ENCODE assay signal across 26 mouse cellular contexts in the genomic region with DNA sequence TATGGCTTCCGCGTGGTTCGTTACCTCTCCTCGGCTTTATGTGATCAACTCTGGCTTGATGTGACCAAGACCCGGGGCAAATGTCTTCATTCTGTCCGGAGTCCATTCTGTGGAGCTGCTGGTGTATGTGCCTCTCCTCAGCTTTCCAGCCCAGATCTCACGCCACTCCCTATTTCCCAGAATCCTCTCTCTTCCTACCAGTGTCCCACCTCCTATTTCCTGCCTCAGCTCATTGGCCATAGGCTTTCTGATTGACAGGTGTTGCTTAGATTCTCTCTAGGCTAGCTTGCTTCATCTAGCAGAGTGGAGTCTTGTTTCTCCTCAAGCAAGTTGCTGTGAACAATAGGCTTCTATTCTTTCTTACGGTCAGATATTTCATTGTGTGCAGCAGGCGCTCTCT. TPM values are rescaled to one million over a fixed set of nuclear protein-coding genes. Genes with fewer than 3 reads are reported as not detected.
DNase-seq lines count a peak whose midpoint lies in the region; TF ChIP-seq lines count a peak whose summit lies in the region.
"Had no signal": no experiment of that assay in that cellular context is flagged by ENCODE, and none has a peak within 500 bp of the region (broad histone marks: within the 10 kb centered on the region; RNA-seq: fewer than 3 reads in every experiment).

No protein-coding gene starts in this region.

- H3K4me3 ChIP-seq in lung, adult 2 months (replicated peaks; ENCODE audit: extremely low read depth, low read depth, low read length), result peak overlapping the region; percentile 55
- H3K4me3 ChIP-seq: embryonic facial prominence, embryonic 15.5 days; forebrain, embryonic 15.5 days; heart, embryonic 12.5 days; layer of hippocampus, adult 2 months; liver, embryonic 13.5 days; lung, embryonic 15.5 days; megakaryocyte, embryonic 14.5 days; midbrain, embryonic 13.5 days had no signal

- DNase-seq in lung, adult 2 months, result no peak
- DNase-seq in lung, adult 18-20 months, result no peak
- DNase-seq in ES-CJ7 (ENCODE audit: low read depth, low spot score), result peak; percentile 48
- peak; percentile 77 for DNase-seq in ZHBTc4 (ENCODE audit: low read depth, low spot score)
- peak; percentile 32 for DNase-seq in retina, embryonic 14.5 days (ENCODE audit: low spot score)
- DNase-seq in adrenal gland, adult 2 months, result no peak
- no peak for DNase-seq in left cerebral cortex, postnatal 4 days
- DNase-seq: adrenal gland, postnatal 36 days; cerebellum, adult 11 months; cerebellum, adult 9-11 months; gastrocnemius, postnatal 14 days; heart, adult 11 months; kidney, adult 9 months; kidney, postnatal 14 days; liver, embryonic 13.5 days; thymus, postnatal 25 days had no signal

- H3K4me1 ChIP-seq in lung, adult 2 months (ENCODE audit: control insufficient read depth, insufficient read depth, low read length), result no peaks in the 10 kb centered on the region
- H3K4me1 ChIP-seq: embryonic facial prominence, embryonic 15.5 days; forebrain, embryonic 15.5 days; heart, embryonic 12.5 days; liver, embryonic 13.5 days; lung, embryonic 15.5 days; megakaryocyte, embryonic 14.5 days had no signal

- TF ChIP-seq CTCF in lung, adult 2 months (IDR thresholded peaks at IDR 0.05; ENCODE audit: insufficient read depth, low read length), result no peak

- intact Hi-C loops in left cerebral cortex, postnatal 4 days (cut with DNase I), result loop anchor here (10.0 kb wide), 1 partner anchor 425 kb away; no protein-coding TSS in a partner anchor

- WGBS in lung, adult 2 months, result 75% methylated on average over 9 of the region's 9 CpGs

- 0 out of 2 replicates have a peak, but pooled peaks have one; percentile 27 for TF ChIP-seq POLR2A in lung, adult 2 months (IDR thresholded peaks at IDR 0.05; ENCODE audit: borderline replicate concordance, extremely low read depth, low read depth, low read length)

RNA-seq across cellular contexts. Expression of a gene that starts 13.9 kb away (rescaled TPM):
- 8.0 and 9.3 TPM in 2 replicates for polyA plus RNA-seq in lung, adult 2 months (2012; rRNA removed)
- total RNA-seq in adrenal gland, adult 2 months (2021), result 100 to 1,000 TPM in 1 of 2 experiments, 10 to 100 TPM in 1; 40.7 to 129 TPM
- 85.0 and 128 TPM in 2 replicates for polyA plus RNA-seq in adrenal gland, adult 2 months (2012; rRNA removed)
- 1,000 to 10,000 TPM; 1,371 to 1,423 TPM for total RNA-seq in left cerebral cortex, postnatal 4 days (2021)
- total RNA-seq: monocyte, adult 5-6 weeks had no signal

RNA-seq across cellular contexts. Expression of a gene that starts 55.8 kb away (rescaled TPM):
- polyA plus RNA-seq in lung, adult 2 months (2012; rRNA removed), result 156 and 242 TPM in 2 replicates
- 10 to 100 TPM; 69.3 to 93.7 TPM for total RNA-seq in adrenal gland, adult 2 months (2021)
- 9.8 and 10.1 TPM in 2 replicates for polyA plus RNA-seq in adrenal gland, adult 2 months (2012; rRNA removed)
- total RNA-seq in left cerebral cortex, postnatal 4 days (2021), result 100 to 1,000 TPM; 203 to 223 TPM
- total RNA-seq: common myeloid progenitor, adult 5-6 weeks; monocyte, adult 5-6 weeks had no signal
- polyA plus RNA-seq: C2C12 had no signal

Comparison
In these comparisons a context has a peak if more than half of its experiments do, and no peak if none do; other contexts are left out.
1. DNase-seq: peak in ES-CJ7 (single experiment), ZHBTc4 (single experiment) and retina, embryonic 14.5 days (single experiment); none in lung, adult 2 months (single experiment), lung, adult 18-20 months (0 of 2), adrenal gland, adult 2 months (single experiment) and left cerebral cortex, postnatal 4 days (single experiment).
2. RNA of a gene that starts 13.9 kb away (total RNA-seq): 1,371 to 1,423 TPM in left cerebral cortex, postnatal 4 days; 40.7 to 129 TPM in adrenal gland, adult 2 months; every median in the first group is over 10 times any median in the second.